Mouse (Mus musculus): Measurements from ENCODE around the gene Selplg. TPM values are rescaled to one million over a fixed set of nuclear protein-coding genes. Genes with fewer than 3 reads are reported as not detected.

Gene Selplg
- polyA plus RNA-seq, 1 experiment from 2014 or later = 2.5 TPM

- Histone ChIP-seq H3K4me3 (ENCODE audit: low read length) (no peak overlapping the region), H3K9ac (ENCODE audit: low read depth, low read length) (peak overlapping the region; percentile 6; the same call in 1 of the 2 replicates), H3K4me1 (ENCODE audit: control insufficient read depth, insufficient read depth, low read depth, low read length) (peaks cover 61% of the 10 kb centered on the region), H3K27ac (ENCODE audit: low read depth, low read length) (peak overlapping the region; percentile 79), H3K4me2 (ENCODE audit: low read length) (no peak overlapping the region), H3K36me3 (ENCODE audit: control insufficient read depth, insufficient read depth, low read length) (no peaks in the 10 kb centered on the region), H3K27me3 (replicated peaks; ENCODE audit: control insufficient read depth, insufficient read depth, low read length) (no peaks in the 10 kb centered on the region), H3K9me3 (ENCODE audit: control insufficient read depth, low read length) (no peaks in the 10 kb centered on the region)
- no peak for ATAC-seq
- 68% methylated on average over 7 of the region's 7 CpGs for WGBS
Observed at GRCm38 (mm10) chr5:113871903-113872548, 39.6 kb upstream of the Selplg start.

GRCm38 (mm10) chr5:113870393-113871040, 38.1 kb upstream of the Selplg start:
- 29% methylated on average over 21 of the region's 21 CpGs for WGBS
- Histone ChIP-seq H3K9me3 (ENCODE audit: control insufficient read depth, low read length) (no peaks in the 10 kb centered on the region), H3K4me1 (ENCODE audit: control insufficient read depth, insufficient read depth, low read depth, low read length) (peaks cover 61% of the 10 kb centered on the region), H3K27ac (ENCODE audit: low read depth, low read length) (peak overlapping the region; percentile 64), H3K4me3 (ENCODE audit: low read length) (no peak overlapping the region), H3K36me3 (ENCODE audit: control insufficient read depth, insufficient read depth, low read length) (no peaks in the 10 kb centered on the region), H3K9ac (ENCODE audit: low read depth, low read length) (peak overlapping the region; percentile 40; the same call in 1 of the 2 replicates), H3K27me3 (replicated peaks; ENCODE audit: control insufficient read depth, insufficient read depth, low read length) (no peaks in the 10 kb centered on the region), H3K4me2 (ENCODE audit: low read length) (no peak overlapping the region)
- ATAC-seq = no peak

GRCm38 (mm10) chr5:113869132-113869531, 36.7 kb upstream of the Selplg start:
- H3K4me2 ChIP-seq (ENCODE audit: low read length) = no peak overlapping the region; the same call in 1 of the 2 replicates
- H3K9ac ChIP-seq (ENCODE audit: low read depth, low read length) = 0 out of 2 replicates have a peak overlapping the region, but pooled peaks have one; percentile 33
- WGBS = 20% methylated on average over 11 of the region's 11 CpGs
- H3K4me3 ChIP-seq (ENCODE audit: low read length) = no peak overlapping the region
- no peaks in the 10 kb centered on the region for H3K9me3 ChIP-seq (ENCODE audit: control insufficient read depth, low read length)
- H3K27me3 ChIP-seq (replicated peaks; ENCODE audit: control insufficient read depth, insufficient read depth, low read length) = no peaks in the 10 kb centered on the region
- peaks cover 4% of the 10 kb centered on the region for H3K36me3 ChIP-seq (ENCODE audit: control insufficient read depth, insufficient read depth, low read length)
- H3K4me1 ChIP-seq (ENCODE audit: control insufficient read depth, insufficient read depth, low read depth, low read length) = peaks cover 54% of the 10 kb centered on the region
- H3K27ac ChIP-seq (ENCODE audit: low read depth, low read length) = peak overlapping the region; percentile 39
- no peak for ATAC-seq

- no peak overlapping the region for H3K27ac ChIP-seq (ENCODE audit: low read depth, low read length)
- H3K4me2 ChIP-seq (ENCODE audit: low read length) = no peak overlapping the region
- no peak overlapping the region for H3K9ac ChIP-seq (ENCODE audit: low read depth, low read length)
- peaks cover 16% of the 10 kb centered on the region for H3K4me1 ChIP-seq (ENCODE audit: control insufficient read depth, insufficient read depth, low read depth, low read length)
- no peak for ATAC-seq
- no peak overlapping the region for H3K4me3 ChIP-seq (ENCODE audit: low read length)
- H3K9me3 ChIP-seq (ENCODE audit: control insufficient read depth, low read length) = no peaks in the 10 kb centered on the region
- H3K27me3 ChIP-seq (replicated peaks; ENCODE audit: control insufficient read depth, insufficient read depth, low read length) = no peaks in the 10 kb centered on the region
- peaks cover 14% of the 10 kb centered on the region for H3K36me3 ChIP-seq (ENCODE audit: control insufficient read depth, insufficient read depth, low read length)
- WGBS = 96% methylated on average over 6 of the region's 6 CpGs
Observed at GRCm38 (mm10) chr5:113864992-113865391, 32.5 kb upstream of the Selplg start.

- Histone ChIP-seq H3K4me3 (ENCODE audit: low read length) (no peak overlapping the region), H3K9me3 (ENCODE audit: control insufficient read depth, low read length) (no peaks in the 10 kb centered on the region), H3K9ac (ENCODE audit: low read depth, low read length) (no peak overlapping the region), H3K36me3 (ENCODE audit: control insufficient read depth, insufficient read depth, low read length) (peaks cover 14% of the 10 kb centered on the region), H3K4me2 (ENCODE audit: low read length) (no peak overlapping the region), H3K4me1 (ENCODE audit: control insufficient read depth, insufficient read depth, low read depth, low read length) (peaks cover 10% of the 10 kb centered on the region), H3K27ac (ENCODE audit: low read depth, low read length) (no peak overlapping the region), H3K27me3 (replicated peaks; ENCODE audit: control insufficient read depth, insufficient read depth, low read length) (no peaks in the 10 kb centered on the region)
- WGBS = 94% methylated on average over 12 of the region's 12 CpGs
- ATAC-seq = no peak
Observed at GRCm38 (mm10) chr5:113863994-113864393, 31.6 kb upstream of the Selplg start.

GRCm38 (mm10) chr5:113862418-113862817, 30.0 kb upstream of the Selplg start:
- Histone ChIP-seq H3K9ac (ENCODE audit: low read depth, low read length) (no peak overlapping the region), H3K36me3 (ENCODE audit: control insufficient read depth, insufficient read depth, low read length) (peaks cover 14% of the 10 kb centered on the region), H3K9me3 (ENCODE audit: control insufficient read depth, low read length) (no peaks in the 10 kb centered on the region), H3K27me3 (replicated peaks; ENCODE audit: control insufficient read depth, insufficient read depth, low read length) (no peaks in the 10 kb centered on the region), H3K4me1 (ENCODE audit: control insufficient read depth, insufficient read depth, low read depth, low read length) (peaks cover 3% of the 10 kb centered on the region), H3K4me2 (ENCODE audit: low read length) (no peak overlapping the region), H3K4me3 (ENCODE audit: low read length) (no peak overlapping the region), H3K27ac (ENCODE audit: low read depth, low read length) (peak overlapping the region; percentile 21; the same call in 1 of the 2 replicates)
- peak; percentile 22; the same call in 1 of the 2 replicates for ATAC-seq
- WGBS = 64% methylated on average over 4 of the region's 4 CpGs

GRCm38 (mm10) chr5:113861294-113861693, 28.9 kb upstream of the Selplg start:
- H3K4me2 ChIP-seq (ENCODE audit: low read length) = no peak overlapping the region
- 95% methylated on average over 8 of the region's 8 CpGs for WGBS
- no peaks in the 10 kb centered on the region for H3K27me3 ChIP-seq (replicated peaks; ENCODE audit: control insufficient read depth, insufficient read depth, low read length)
- H3K36me3 ChIP-seq (ENCODE audit: control insufficient read depth, insufficient read depth, low read length) = peaks cover 14% of the 10 kb centered on the region
- ATAC-seq = no peak
- no peak overlapping the region for H3K27ac ChIP-seq (ENCODE audit: low read depth, low read length)
- peaks cover 7% of the 10 kb centered on the region for H3K4me1 ChIP-seq (ENCODE audit: control insufficient read depth, insufficient read depth, low read depth, low read length)
- no peak overlapping the region for H3K9ac ChIP-seq (ENCODE audit: low read depth, low read length)
- no peaks in the 10 kb centered on the region for H3K9me3 ChIP-seq (ENCODE audit: control insufficient read depth, low read length)
- no peak overlapping the region for H3K4me3 ChIP-seq (ENCODE audit: low read length)

- Histone ChIP-seq H3K4me3 (ENCODE audit: low read length) (no peak overlapping the region), H3K27me3 (replicated peaks; ENCODE audit: control insufficient read depth, insufficient read depth, low read length) (no peaks in the 10 kb centered on the region), H3K9me3 (ENCODE audit: control insufficient read depth, low read length) (no peaks in the 10 kb centered on the region), H3K36me3 (ENCODE audit: control insufficient read depth, insufficient read depth, low read length) (peaks cover 8% of the 10 kb centered on the region), H3K4me2 (ENCODE audit: low read length) (no peak overlapping the region), H3K4me1 (ENCODE audit: control insufficient read depth, insufficient read depth, low read depth, low read length) (peaks cover 21% of the 10 kb centered on the region), H3K27ac (ENCODE audit: low read depth, low read length) (no peak overlapping the region), H3K9ac (ENCODE audit: low read depth, low read length) (no peak overlapping the region)
- 67% methylated on average over 5 of the region's 5 CpGs for WGBS
- no peak for ATAC-seq
Observed at GRCm38 (mm10) chr5:113858971-113859370, 26.5 kb upstream of the Selplg start.

- no peak overlapping the region for H3K9ac ChIP-seq (ENCODE audit: low read depth, low read length)
- H3K9me3 ChIP-seq (ENCODE audit: control insufficient read depth, low read length) = no peaks in the 10 kb centered on the region
- no peak overlapping the region for H3K27ac ChIP-seq (ENCODE audit: low read depth, low read length)
- H3K4me2 ChIP-seq (ENCODE audit: low read length) = no peak overlapping the region
- ATAC-seq = no peak
- peaks cover 21% of the 10 kb centered on the region for H3K4me1 ChIP-seq (ENCODE audit: control insufficient read depth, insufficient read depth, low read depth, low read length)
- H3K36me3 ChIP-seq (ENCODE audit: control insufficient read depth, insufficient read depth, low read length) = peaks cover 5% of the 10 kb centered on the region
- 77% methylated on average over 10 of the region's 10 CpGs for WGBS
- H3K4me3 ChIP-seq (ENCODE audit: low read length) = no peak overlapping the region
- no peaks in the 10 kb centered on the region for H3K27me3 ChIP-seq (replicated peaks; ENCODE audit: control insufficient read depth, insufficient read depth, low read length)
Observed at GRCm38 (mm10) chr5:113858550-113858949, 26.1 kb upstream of the Selplg start.

All from hindbrain, embryonic 16.5 days (tissue).